18 mouse cellular contexts compared by ENCODE assay signal in genomic region chr13:13572060-13572835, GRCm38 (mm10). TPM values are rescaled to one million over a fixed set of nuclear protein-coding genes. Genes with fewer than 3 reads are reported as not detected.
DNase-seq lines count a peak whose midpoint lies in the region; TF ChIP-seq lines count a peak whose summit lies in the region.
"Had no signal": no experiment of that assay in that cellular context is flagged by ENCODE, and none has a peak within 500 bp of the region (broad histone marks: within the 10 kb centered on the region; RNA-seq: fewer than 3 reads in every experiment).

No protein-coding gene starts in this region.

- no peak for TF ChIP-seq POLR2A in embryonic fibroblast, embryonic 13.5 days (IDR thresholded peaks at IDR 0.05; ENCODE audit: low read depth, low read length)

- H3K27ac ChIP-seq in gastrocnemius, adult 2 months, result peak overlapping the region; percentile 35; the same call in 1 of the 2 replicates
- H3K27ac ChIP-seq in embryonic fibroblast, embryonic 13.5 days (ENCODE audit: insufficient read depth, low read length), result peak overlapping the region; percentile 91
- H3K27ac ChIP-seq: embryonic facial prominence, embryonic 10.5 days; forebrain, embryonic 13.5 days; heart, adult 2 months; hindbrain, postnatal 0 days; kidney, postnatal 0 days had no signal

- H3K4me3 ChIP-seq in gastrocnemius, adult 2 months, result no peak overlapping the region
- no peak overlapping the region for H3K4me3 ChIP-seq in embryonic fibroblast, embryonic 13.5 days (ENCODE audit: insufficient read depth, low read length)
- H3K4me3 ChIP-seq: embryonic facial prominence, embryonic 10.5 days; forebrain, embryonic 13.5 days; heart, adult 2 months had no signal

- H3K4me1 ChIP-seq in embryonic fibroblast, embryonic 13.5 days (ENCODE audit: control insufficient read depth, insufficient read depth, low read length), result peaks cover 28% of the 10 kb centered on the region

- TF ChIP-seq CTCF in gastrocnemius, adult 2 months (IDR thresholded peaks at IDR 0.05), result no peak
- TF ChIP-seq CTCF in embryonic fibroblast, embryonic 13.5 days (IDR thresholded peaks at IDR 0.05; ENCODE audit: borderline replicate concordance, insufficient read depth, low read length), result no peak

- DNase-seq in gastrocnemius, adult 2 months, result no peak
- DNase-seq in gastrocnemius, postnatal 14 days, result no peak
- DNase-seq in thymus, postnatal 0 days (ENCODE audit: low spot score), result peak; percentile 27
- no peak for DNase-seq in thymus, adult 18-20 months
- no peak for DNase-seq in right cerebral cortex, postnatal 10 days (ENCODE audit: low spot score in 2 of 2)
- DNase-seq in embryo, embryonic 10 days (ENCODE audit: low spot score), result no peak
- DNase-seq: gastrocnemius, postnatal 10 days; heart, adult 2 months; heart, postnatal 4 days; kidney, adult 18-20 months; layer of hippocampus, postnatal 36 days; liver; right cerebral cortex, postnatal 25 days had no signal

- intact Hi-C loops in gastrocnemius, adult 2 months (cut with DNase I), result no loop called here
- intact Hi-C loops in gastrocnemius, postnatal 14 days (cut with DNase I; ENCODE audit: low total_unique reads), result no loop called here

RNA-seq across cellular contexts. Expression of gene Lyst, which starts 17.9 kb away (rescaled TPM):
- total RNA-seq in gastrocnemius, adult 2 months (2021), result 1 to 10 TPM; 3.9 to 6.1 TPM
- total RNA-seq in gastrocnemius, postnatal 14 days (2021), result 1 to 10 TPM; 4.4 to 7.5 TPM
- 11.5 and 16.3 TPM in 2 replicates for polyA plus RNA-seq in thymus, postnatal 0 days (2015; fragmentation: Nextera tagmentation; extraction: Ambion mirVana)
- polyA plus RNA-seq in embryonic fibroblast, embryonic 13.5 days (2011; ENCODE audit: insufficient read length, low read depth, missing spikeins), result 12.2 and 14.1 TPM in 2 replicates
